8 mouse cellular contexts compared by ENCODE assay signal in the genomic region with DNA sequence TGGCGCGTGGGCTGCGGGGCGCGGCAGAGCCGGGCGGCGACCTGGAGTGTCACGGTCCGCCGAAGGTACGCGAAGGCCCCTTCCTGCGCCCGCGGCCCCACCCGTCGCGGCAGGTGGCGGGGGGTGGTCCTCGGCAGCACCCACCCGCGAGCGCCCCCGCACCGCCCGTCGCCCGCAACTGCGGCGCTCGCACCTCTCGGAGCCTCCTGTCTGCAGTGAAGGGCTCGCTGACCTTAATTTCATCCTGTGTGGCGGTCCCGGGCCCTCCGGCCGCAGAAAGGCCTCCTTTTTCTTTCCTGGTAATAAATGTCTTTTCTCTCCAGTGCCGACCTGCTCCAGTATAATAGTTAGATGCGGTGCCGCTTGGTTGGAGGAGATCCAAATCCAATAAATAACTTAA. TPM values are rescaled to one million over a fixed set of nuclear protein-coding genes. Genes with fewer than 3 reads are reported as not detected.
DNase-seq lines count a peak whose midpoint lies in the region; ATAC-seq and TF ChIP-seq lines count a peak whose summit lies in the region.

No protein-coding gene starts in this region.

- peak overlapping the region; percentile 100 for H3K27ac ChIP-seq in heart, adult 2 months
- H3K27ac ChIP-seq in cerebellum, adult 2 months (ENCODE audit: insufficient read depth, low read length), result peak overlapping the region; percentile 96
- peak overlapping the region; percentile 90 for H3K27ac ChIP-seq in intestine, postnatal 0 days (ENCODE audit: low read depth, low read length)
- H3K27ac ChIP-seq in limb, embryonic 13.5 days, result peak overlapping the region; percentile 88
- H3K27ac ChIP-seq in midbrain, embryonic 16.5 days (ENCODE audit: low read length), result peak overlapping the region; percentile 95

- whole genome bisulfite sequencing in heart, adult 2 months, result under 1% methylated on average over 34 of the region's 41 CpGs
- 2% methylated on average over 41 of the region's 41 CpGs for WGBS in cerebellum, adult 2 months
- whole genome bisulfite sequencing in intestine, postnatal 0 days, result 0% methylated on average over 40 of the region's 41 CpGs
- under 1% methylated on average over 39 of the region's 41 CpGs for WGBS in limb, embryonic 13.5 days
- 0% methylated on average over 25 of the region's 41 CpGs for WGBS in midbrain, embryonic 16.5 days

- peak; percentile 43 for TF ChIP-seq CTCF in heart, adult 2 months (IDR thresholded peaks at IDR 0.05)
- TF ChIP-seq CTCF in cerebellum, adult 2 months (IDR thresholded peaks at IDR 0.05; ENCODE audit: borderline replicate concordance, insufficient read depth, low read depth, low read length), result no peak
- TF ChIP-seq CTCF in intestine, postnatal 0 days (IDR thresholded peaks at IDR 0.05; ENCODE audit: low read depth), result peak; percentile 26

- peak overlapping the region; percentile 95 for H3K9ac ChIP-seq in heart, adult 2 months (ENCODE audit: low read depth, low read length)
- H3K9ac ChIP-seq in intestine, postnatal 0 days (ENCODE audit: low read depth, low read length), result peak overlapping the region; percentile 91
- peak overlapping the region; percentile 96 for H3K9ac ChIP-seq in limb, embryonic 13.5 days
- peak overlapping the region; percentile 97 for H3K9ac ChIP-seq in midbrain, embryonic 16.5 days (ENCODE audit: low read depth, low read length)

- peak; percentile 69 to 74 for DNase-seq in heart, adult 2 months
- no peak for DNase-seq in heart, postnatal 25 days (ENCODE audit: low spot score)
- peak; percentile 64 to 68 for DNase-seq in cerebellum, adult 2 months
- peak; percentile 45 to 49 for DNase-seq in frontal cortex, postnatal 36 days (ENCODE audit: low spot score in 2 of 2)
- DNase-seq in testis, postnatal 14 days (ENCODE audit: low spot score), result peak; percentile 51

- peak overlapping the region; percentile 81 for H3K4me2 ChIP-seq in intestine, postnatal 0 days (replicated peaks; ENCODE audit: low read depth)
- peak overlapping the region; percentile 71 for H3K4me2 ChIP-seq in limb, embryonic 13.5 days (replicated peaks)
- peak overlapping the region; percentile 74 for H3K4me2 ChIP-seq in midbrain, embryonic 16.5 days (ENCODE audit: low read length)

- intact Hi-C loops in heart, adult 2 months (cut with DNase I), result loop anchor here (2.0 to 10.0 kb wide), 3 partner anchors 21 to 141 kb away; a partner anchor contains a TSS
- intact Hi-C loops in heart, postnatal 25 days (cut with DNase I), result no loop called here

- no peaks in the 10 kb centered on the region for H3K9me3 ChIP-seq in intestine, postnatal 0 days (ENCODE audit: control insufficient read depth)
- no peaks in the 10 kb centered on the region for H3K9me3 ChIP-seq in limb, embryonic 13.5 days
- H3K9me3 ChIP-seq in midbrain, embryonic 16.5 days (replicated peaks; ENCODE audit: control insufficient read depth, low read length, poor library complexity, severe bottlenecking), result no peaks in the 10 kb centered on the region

- peak; percentile 4; the same call in 1 of the 2 replicates for ATAC-seq in intestine, postnatal 0 days
- peak; percentile 26 for ATAC-seq in limb, embryonic 13.5 days (ENCODE audit: low FRiP score, low read depth)
- peak; percentile 61 for ATAC-seq in midbrain, embryonic 16.5 days

- H3K79me2 ChIP-seq in heart, adult 2 months (replicated peaks; ENCODE audit: control insufficient read depth, insufficient read depth, low read length), result peaks cover 3% of the 10 kb centered on the region

- H3K4me1 ChIP-seq in heart, adult 2 months (ENCODE audit: control insufficient read depth, insufficient read depth, low read length), result peaks cover 21% of the 10 kb centered on the region
- H3K4me1 ChIP-seq in cerebellum, adult 2 months (ENCODE audit: control insufficient read depth, insufficient read depth, low read length), result peaks cover 11% of the 10 kb centered on the region
- H3K4me1 ChIP-seq in intestine, postnatal 0 days (replicated peaks; ENCODE audit: control insufficient read depth, insufficient read depth, low read length), result peaks cover 20% of the 10 kb centered on the region
- H3K4me1 ChIP-seq in limb, embryonic 13.5 days, result peaks cover 45% of the 10 kb centered on the region
- H3K4me1 ChIP-seq in midbrain, embryonic 16.5 days (ENCODE audit: control insufficient read depth, insufficient read depth, low read length), result peaks cover 46% of the 10 kb centered on the region

- peaks cover 41% of the 10 kb centered on the region for H3K36me3 ChIP-seq in heart, adult 2 months (ENCODE audit: control insufficient read depth, insufficient read depth, low read length)
- peaks cover 6% of the 10 kb centered on the region for H3K36me3 ChIP-seq in intestine, postnatal 0 days (ENCODE audit: control insufficient read depth, insufficient read depth)
- peaks cover 25% of the 10 kb centered on the region for H3K36me3 ChIP-seq in limb, embryonic 13.5 days
- peaks cover 7% of the 10 kb centered on the region; the same call in 1 of the 2 replicates for H3K36me3 ChIP-seq in midbrain, embryonic 16.5 days (ENCODE audit: control insufficient read depth, insufficient read depth, low read length)

- H3K27me3 ChIP-seq in heart, adult 2 months (ENCODE audit: control insufficient read depth, insufficient read depth, low read length), result no peaks in the 10 kb centered on the region
- H3K27me3 ChIP-seq in cerebellum, adult 2 months (ENCODE audit: control insufficient read depth, insufficient read depth, low read length), result no peaks in the 10 kb centered on the region
- no peaks in the 10 kb centered on the region for H3K27me3 ChIP-seq in intestine, postnatal 0 days (replicated peaks; ENCODE audit: control insufficient read depth, insufficient read depth, low read length)
- H3K27me3 ChIP-seq in limb, embryonic 13.5 days, result no peaks in the 10 kb centered on the region
- no peaks in the 10 kb centered on the region for H3K27me3 ChIP-seq in midbrain, embryonic 16.5 days (ENCODE audit: control insufficient read depth, insufficient read depth, low read depth, low read length)

- TF ChIP-seq EP300 in heart, adult 2 months (IDR thresholded peaks at IDR 0.05; ENCODE audit: insufficient read depth, low read depth, low read length), result no peak

- peak overlapping the region; percentile 97 for H3K4me3 ChIP-seq in heart, adult 2 months
- peak overlapping the region; percentile 82 for H3K4me3 ChIP-seq in cerebellum, adult 2 months (replicated peaks; ENCODE audit: insufficient read depth, low read depth, low read length)
- H3K4me3 ChIP-seq in intestine, postnatal 0 days (ENCODE audit: low read depth, low read length), result peak overlapping the region; percentile 94
- peak overlapping the region; percentile 96 for H3K4me3 ChIP-seq in limb, embryonic 13.5 days
- H3K4me3 ChIP-seq in midbrain, embryonic 16.5 days (ENCODE audit: low read depth, low read length), result peak overlapping the region; percentile 78

- TF ChIP-seq POLR2A in heart, adult 2 months (IDR thresholded peaks at IDR 0.05; ENCODE audit: insufficient read depth, low read depth, low read length), result no peak
- no peak for TF ChIP-seq POLR2A in cerebellum, adult 2 months (IDR thresholded peaks at IDR 0.05; ENCODE audit: borderline replicate concordance, insufficient read depth, low read length)

RNA-seq across cellular contexts. Expression of a gene that starts 0.5 kb away (rescaled TPM):
- 100 to 1,000 TPM; 159 to 167 TPM for total RNA-seq in heart, adult 2 months (2021)
- polyA plus RNA-seq in heart, adult 2 months (2012; rRNA removed), result 130 and 163 TPM in 2 replicates
- total RNA-seq in heart, postnatal 25 days (2021), result 100 to 1,000 TPM; 208 to 216 TPM
- polyA plus RNA-seq in cerebellum, adult 2 months (2012; rRNA removed), result 922 and 988 TPM in 2 replicates
- polyA plus RNA-seq in intestine, postnatal 0 days (2015; fragmentation: Nextera tagmentation; extraction: Ambion mirVana), result 58.6 and 60.9 TPM in 2 replicates
- 85.5 and 90.7 TPM in 2 replicates for polyA plus RNA-seq in limb, embryonic 13.5 days (2015; fragmentation: Nextera tagmentation; extraction: Ambion mirVana)
- 240 and 243 TPM in 2 replicates for polyA plus RNA-seq in midbrain, embryonic 16.5 days (2015; fragmentation: Nextera tagmentation; extraction: Ambion mirVana)

RNA-seq across cellular contexts. Expression of a gene that starts 30.7 kb away (rescaled TPM):
- total RNA-seq in heart, adult 2 months (2021), result 10 to 100 TPM; 23.8 to 25.6 TPM
- 14.9 and 25.5 TPM in 2 replicates for polyA plus RNA-seq in heart, adult 2 months (2012; rRNA removed)
- total RNA-seq in heart, postnatal 25 days (2021), result 10 to 100 TPM; 25.4 to 26.6 TPM
- polyA plus RNA-seq in cerebellum, adult 2 months (2012; rRNA removed), result 72.7 and 74.7 TPM in 2 replicates
- 14.3 and 14.5 TPM in 2 replicates for polyA plus RNA-seq in intestine, postnatal 0 days (2015; fragmentation: Nextera tagmentation; extraction: Ambion mirVana)
- polyA plus RNA-seq in limb, embryonic 13.5 days (2015; fragmentation: Nextera tagmentation; extraction: Ambion mirVana), result 74.2 and 75.1 TPM in 2 replicates
- 65.3 and 72.9 TPM in 2 replicates for polyA plus RNA-seq in midbrain, embryonic 16.5 days (2015; fragmentation: Nextera tagmentation; extraction: Ambion mirVana)

Comparison
In these comparisons a context has a peak if more than half of its experiments do, and no peak if none do; other contexts are left out.
1. ATAC-seq: peak in every context shown above with its lines; median percentile 61 in midbrain, embryonic 16.5 days; 26 in limb, embryonic 13.5 days; 4 in intestine, postnatal 0 days.